Comparison of ENCODE assay signal across 17 mouse cellular contexts in the genomic region with DNA sequence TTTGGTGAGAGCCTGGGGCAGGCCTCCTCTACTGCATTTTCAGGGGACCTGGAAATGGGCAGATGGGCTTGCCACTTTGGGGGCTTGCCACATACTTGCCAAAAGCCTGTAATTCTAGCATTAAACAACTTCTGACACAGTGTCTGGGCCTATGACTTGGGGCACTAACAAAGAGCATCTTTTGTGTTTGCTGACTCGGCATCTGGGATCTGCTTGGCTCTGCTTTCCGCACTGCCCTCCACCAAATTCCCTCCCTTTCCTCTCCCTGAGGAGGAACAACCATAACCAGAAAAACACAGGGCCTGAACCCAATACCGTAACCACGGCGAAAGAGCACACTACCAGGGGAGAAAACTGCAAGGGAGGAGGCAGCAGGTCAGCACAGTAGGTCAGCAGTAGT.
"Had no signal": no experiment of that assay in that cellular context is flagged by ENCODE, and none has a peak within 500 bp of the region (broad histone marks: within the 10 kb centered on the region; RNA-seq: fewer than 3 reads in every experiment).

No protein-coding gene starts in this region.

- H3K9ac ChIP-seq: liver, embryonic 15.5 days; liver, postnatal 0 days; lung, embryonic 15.5 days; midbrain, embryonic 13.5 days; midbrain, embryonic 15.5 days; neural tube, embryonic 12.5 days; stomach, embryonic 15.5 days had no signal

- H3K27me3 ChIP-seq: liver, embryonic 15.5 days; lung, embryonic 15.5 days; megakaryocyte, embryonic 14.5 days; midbrain, embryonic 13.5 days; midbrain, embryonic 15.5 days; neural tube, embryonic 12.5 days; stomach, embryonic 15.5 days had no signal

- H3K4me2 ChIP-seq: liver, embryonic 15.5 days; lung, embryonic 15.5 days; midbrain, embryonic 13.5 days; midbrain, embryonic 15.5 days; neural tube, embryonic 12.5 days; stomach, embryonic 15.5 days had no signal

- H3K9me3 ChIP-seq: liver, embryonic 15.5 days; lung, embryonic 15.5 days; megakaryocyte, embryonic 14.5 days; midbrain, embryonic 13.5 days; midbrain, embryonic 15.5 days; neural tube, embryonic 12.5 days; stomach, embryonic 15.5 days had no signal

- ATAC-seq: liver, postnatal 0 days; lung, postnatal 0 days; midbrain, embryonic 13.5 days; midbrain, embryonic 15.5 days had no signal

- H3K4me1 ChIP-seq: lung, embryonic 15.5 days; midbrain, embryonic 15.5 days; neural tube, embryonic 12.5 days; stomach, embryonic 15.5 days had no signal

- DNase-seq: liver, postnatal 0 days; lung, adult 2 months; lung, postnatal 14 days; lung, postnatal 36 days; right cerebral cortex, postnatal 14 days; thymus, postnatal 25 days; thymus, postnatal 4 days had no signal

- H3K27ac ChIP-seq: lung, embryonic 15.5 days; macrophage; midbrain, embryonic 13.5 days; midbrain, embryonic 15.5 days; neural tube, embryonic 12.5 days; stomach, embryonic 15.5 days; stomach, postnatal 0 days had no signal

- H3K4me3 ChIP-seq: liver, embryonic 15.5 days; lung, embryonic 15.5 days; megakaryocyte, embryonic 14.5 days; midbrain, embryonic 13.5 days; midbrain, embryonic 15.5 days; neural tube, embryonic 12.5 days; stomach, embryonic 15.5 days had no signal
